ENCODE assay signal across 11 mouse cellular contexts in genomic region chr2:104359305-104359704, GRCm38 (mm10). TPM values are rescaled to one million over a fixed set of nuclear protein-coding genes. Genes with fewer than 3 reads are reported as not detected.
"Had no signal": no experiment of that assay in that cellular context is flagged by ENCODE, and none has a peak within 500 bp of the region (broad histone marks: within the 10 kb centered on the region; RNA-seq: fewer than 3 reads in every experiment).

No protein-coding gene starts in this region.

- DNase-seq: kidney, postnatal 14 days; kidney, postnatal 4 days; liver, postnatal 0 days; right cerebral cortex, adult 18-20 months; right cerebral cortex, postnatal 14 days; right cerebral cortex, postnatal 4 days; thymus, adult 2 months; thymus, postnatal 14 days; thymus, postnatal 4 days had no signal

RNA-seq across cellular contexts. Expression of gene D430041D05Rik, which starts 51.5 kb away (rescaled TPM):
- total RNA-seq: liver, adult 2 months; megakaryocyte, adult 5-6 weeks had no signal
